Mouse (Mus musculus) megakaryocyte, embryonic 14.5 days (primary cell): ENCODE measurements at regions not wholly inside any gene's neighbourhood (a gene's known extent, or its start where the extent isn't known, plus 50 kb on each side); places are given as distances from the start of the nearest gene placed in this dataset.

Experiments used
- FLI1 ChIP-seq: IDR thresholded peaks from 2 replicates; pipeline ENCODE4 v1.6.1; 2012; ENCODE audit warnings: low read length, inconsistent platforms, mixed read lengths
- GATA1 ChIP-seq: IDR thresholded peaks from 3 replicates; pipeline ENCODE4 v1.6.1; 2012; ENCODE audit warnings: mixed read lengths, low read length, inconsistent platforms, borderline replicate concordance

DNA sequence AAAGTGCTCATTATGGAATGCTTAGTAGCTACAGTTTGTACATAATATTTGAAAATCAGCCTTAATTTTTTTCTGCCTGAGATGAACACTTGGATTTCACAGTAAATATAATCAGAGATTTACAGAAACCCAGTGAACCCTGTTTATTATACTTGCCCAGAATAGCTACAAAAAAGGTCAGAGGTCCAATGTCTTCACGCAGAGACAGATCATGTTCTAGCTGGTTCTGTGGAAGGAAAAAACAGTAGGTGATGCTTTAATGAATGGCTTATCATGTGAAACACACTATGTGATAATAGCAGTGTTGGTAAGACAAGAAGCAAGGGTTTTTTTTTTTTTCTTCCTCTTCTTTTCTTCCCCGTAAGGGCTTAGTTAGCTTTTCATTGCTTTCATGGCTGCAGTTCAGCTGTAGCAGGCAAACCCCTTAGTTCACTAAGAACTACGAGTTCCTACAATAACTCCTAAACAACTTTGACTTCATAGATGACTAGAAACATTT lies 896.6 kb upstream of the Zeb2 start:
- no peak for TF ChIP-seq GATA1
- TF ChIP-seq FLI1 = no peak
